Mouse (Mus musculus) T-helper 17 cell (primary cell): ENCODE measurements around the gene Tnfrsf4.

Source experiments
- in situ Hi-C, 2 experiments: fragments of 300-600 bp; cut with MboI, MseI; formaldehyde crosslinking; loops; 1 replicate in 1 of 2; 2 replicates in 1 of 2; pipeline ENCODE4 v1.15.1; 2025; ENCODE audit warnings: high pct_unique_total_duplicates in 2 of 2

Gene Tnfrsf4

DNA sequence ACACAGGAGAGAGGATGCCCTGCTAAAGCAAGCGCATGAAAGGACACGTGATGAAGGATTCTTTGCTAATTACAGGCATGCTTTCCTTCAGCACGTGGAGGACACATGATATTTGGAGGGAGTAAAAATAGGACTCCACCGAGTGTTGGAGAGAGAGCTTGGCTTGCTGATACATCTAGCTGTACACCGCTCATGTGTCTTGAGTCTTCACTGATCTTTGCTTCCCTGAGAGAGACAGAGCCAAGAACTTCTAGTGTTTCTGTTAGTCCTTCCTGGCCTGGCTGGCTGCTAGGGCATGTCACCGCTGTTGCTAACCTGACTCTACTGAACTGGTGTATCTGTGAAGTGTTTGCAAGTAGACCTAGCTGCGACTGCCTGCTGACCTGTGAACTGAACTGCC, 10.5 kb downstream of the Tnfrsf4 start:
- in situ Hi-C loops = loop anchor here in 1 of 2 experiments (25.0 kb wide), 1 partner anchor 812 kb away; the partner anchor contains the start of gene Ski

DNA sequence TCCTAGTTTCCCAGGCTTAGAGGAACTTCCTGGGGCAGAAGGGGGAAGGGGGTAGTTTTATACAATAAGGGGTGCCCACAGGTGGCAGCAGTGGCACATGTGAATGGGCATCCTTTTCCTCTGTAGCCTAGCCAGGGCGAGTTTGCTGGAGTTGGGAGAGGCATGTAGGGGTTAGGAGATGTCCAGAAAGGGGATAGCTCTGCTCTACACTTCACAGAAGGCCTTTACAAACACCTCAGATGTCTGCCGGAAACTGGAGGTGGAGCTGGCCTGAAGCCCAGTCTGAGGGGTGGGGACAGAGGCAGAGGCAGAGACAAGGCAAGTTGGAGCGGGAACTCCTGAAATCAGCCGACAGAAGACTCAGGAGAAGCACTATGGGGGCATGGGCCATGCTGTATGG, 12.4 kb downstream of the Tnfrsf4 start, which contains the start of gene Tnfrsf18:
Tnfrsf18 (plus strand) TSS at position 152 of the 400 bp plus-strand sequence.
- in situ Hi-C loops = no loop called here

DNA sequence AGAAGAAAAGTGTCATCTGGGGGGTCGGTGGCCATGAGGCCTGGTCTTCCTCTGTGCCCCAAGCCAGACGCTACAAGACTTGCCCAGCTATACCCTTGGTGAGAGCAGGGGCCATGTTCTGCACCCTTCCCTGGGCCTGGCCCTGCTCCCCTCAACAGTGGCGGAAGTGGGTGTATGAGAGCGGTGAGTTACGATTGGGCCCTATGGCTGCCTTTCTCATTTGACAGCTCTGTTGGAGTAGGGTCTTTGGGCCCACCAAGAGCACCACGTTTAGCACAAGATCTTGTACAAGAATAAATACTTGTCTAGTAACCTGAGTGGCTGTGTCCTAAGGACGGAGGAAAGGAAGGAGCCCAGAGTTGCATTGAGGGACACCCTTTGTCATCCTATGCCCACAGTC, 14.9 kb downstream of the Tnfrsf4 start:
- in situ Hi-C loops = no loop called here

- in situ Hi-C loops = loop anchor here (5.0 kb wide), 2 partner anchors 33 to 68 kb away; partner anchors contain the start of gene C1qtnf12 (in 2 of the 2)
These were observed 17.0 kb downstream of the Tnfrsf4 start for GRCm38 (mm10) chr4:156030651-156031118.

- in situ Hi-C loops = loop anchor here (5.0 kb wide), 2 partner anchors 34 to 69 kb away; partner anchors contain the start of gene C1qtnf12 (in 2 of the 2)
These were observed 17.6 kb downstream of the Tnfrsf4 start for GRCm38 (mm10) chr4:156031255-156031592.

GRCm38 (mm10) chr4:156031593-156032391, 18.1 kb downstream of the Tnfrsf4 start:
- in situ Hi-C loops = loop anchor here (5.0 kb wide), 2 partner anchors 34 to 69 kb away; partner anchors contain the start of gene C1qtnf12 (in 2 of the 2)

DNA sequence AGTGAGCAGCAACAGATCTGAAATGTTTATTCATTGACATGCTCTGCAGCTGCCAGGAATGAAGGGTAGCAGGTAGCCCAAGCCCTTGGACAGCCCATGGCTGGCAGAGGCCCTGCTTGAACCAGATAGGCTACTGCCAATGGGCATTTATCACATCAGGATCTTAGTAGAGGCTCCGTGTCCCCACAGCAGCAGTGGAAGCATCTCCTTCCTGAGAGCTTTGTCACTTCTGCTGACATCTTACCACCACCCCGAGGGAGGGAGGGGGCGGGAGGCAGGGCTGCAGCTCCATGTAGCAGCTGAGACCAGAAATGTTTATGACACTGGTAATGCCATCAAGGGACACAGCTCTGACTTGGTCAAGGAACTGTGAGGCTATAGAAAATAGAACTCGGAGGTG, 19.2 kb downstream of the Tnfrsf4 start:
- in situ Hi-C loops = loop anchor here (5.0 kb wide), 2 partner anchors 36 to 71 kb away; partner anchors contain the start of gene C1qtnf12 (in 2 of the 2)

DNA sequence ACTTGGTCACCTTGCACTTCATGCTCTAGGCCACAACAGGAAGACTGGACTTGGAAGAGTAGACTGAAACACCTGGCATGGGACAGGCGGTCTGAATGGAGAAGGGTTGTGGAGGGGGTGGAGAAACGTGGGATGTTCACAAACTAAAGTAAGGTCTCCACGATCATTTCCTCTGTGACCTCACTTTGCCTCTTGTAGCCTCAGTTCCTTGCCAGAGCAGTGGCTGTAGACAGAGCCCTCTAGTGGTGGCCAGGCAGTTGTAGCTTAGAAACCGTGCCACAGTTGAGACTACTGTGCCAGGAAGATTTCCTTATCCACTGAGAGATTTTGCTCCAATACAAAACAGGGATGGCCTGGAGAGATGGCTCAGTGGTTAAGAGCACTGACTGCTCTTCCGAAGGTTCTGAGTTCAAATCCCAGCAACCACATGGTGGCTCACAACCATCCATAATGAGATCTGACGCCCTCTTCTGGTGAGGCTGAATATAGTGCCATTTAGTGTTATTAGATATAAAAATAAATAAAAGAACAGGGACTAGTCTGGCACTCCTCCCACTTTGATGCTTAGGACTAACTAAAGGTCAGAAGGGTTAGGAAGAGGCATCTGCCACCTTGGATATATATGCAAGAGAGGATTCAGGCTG, 20.0 kb downstream of the Tnfrsf4 start:
- in situ Hi-C loops = loop anchor here (5.0 kb wide), 2 partner anchors 36 to 71 kb away; partner anchors contain the start of gene C1qtnf12 (in 2 of the 2)

GRCm38 (mm10) chr4:156034301-156034700, 20.7 kb downstream of the Tnfrsf4 start:
- in situ Hi-C loops = loop anchor here (5.0 kb wide), 2 partner anchors 37 to 72 kb away; partner anchors contain the start of gene C1qtnf12 (in 2 of the 2)

DNA sequence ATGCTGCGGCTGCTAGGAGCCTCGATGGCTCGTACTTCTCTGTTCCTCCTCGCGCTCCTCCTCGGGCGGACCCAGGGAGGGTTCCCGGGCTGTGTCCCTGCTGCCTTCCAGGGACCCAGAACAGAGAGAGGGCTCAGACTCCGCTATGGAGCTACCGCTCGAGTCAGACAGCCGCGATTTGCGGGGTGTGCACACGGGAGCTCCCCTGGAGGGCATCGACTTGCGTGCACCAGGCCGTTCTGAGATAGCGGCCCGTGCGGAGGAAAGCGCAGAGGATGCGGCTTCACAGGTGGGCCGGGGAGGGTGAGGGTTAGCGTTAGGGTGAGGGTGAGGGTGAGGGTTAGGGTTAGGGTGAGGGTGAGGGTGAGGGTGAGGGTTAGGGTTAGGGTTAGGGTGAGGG, 21.3 kb downstream of the Tnfrsf4 start:
- in situ Hi-C loops = loop anchor here (5.0 kb wide), 2 partner anchors 38 to 73 kb away; partner anchors contain the start of gene C1qtnf12 (in 2 of the 2)

GRCm38 (mm10) chr4:156044754-156045153, 31.1 kb downstream of the Tnfrsf4 start:
- in situ Hi-C loops = loop anchor here in 1 of 2 experiments (5.0 kb wide), 1 partner anchor 48 kb away; no protein-coding TSS in a partner anchor

DNA sequence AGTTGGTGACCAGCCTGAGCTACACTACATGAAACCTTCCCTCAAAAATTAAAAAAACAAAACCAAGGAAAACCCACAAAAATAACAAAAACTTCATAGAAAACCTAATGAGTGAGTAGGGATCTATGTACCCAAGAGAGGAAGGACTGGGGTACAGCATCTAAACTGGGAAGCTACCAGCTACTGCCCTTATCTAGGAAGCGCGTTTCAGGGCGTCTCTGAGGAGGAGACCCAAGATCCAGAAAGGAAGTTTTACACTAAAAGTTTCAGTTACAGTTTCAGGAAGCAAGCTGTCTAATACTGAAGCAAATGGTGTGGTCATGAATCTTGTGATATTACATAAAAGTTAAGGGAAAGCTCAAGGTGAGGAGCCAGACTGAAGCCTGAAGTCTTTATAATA, 36.1 kb downstream of the Tnfrsf4 start:
- in situ Hi-C loops = loop anchor here in 1 of 2 experiments (5.0 kb wide), 1 partner anchor 123 kb away; no protein-coding TSS in a partner anchor

DNA sequence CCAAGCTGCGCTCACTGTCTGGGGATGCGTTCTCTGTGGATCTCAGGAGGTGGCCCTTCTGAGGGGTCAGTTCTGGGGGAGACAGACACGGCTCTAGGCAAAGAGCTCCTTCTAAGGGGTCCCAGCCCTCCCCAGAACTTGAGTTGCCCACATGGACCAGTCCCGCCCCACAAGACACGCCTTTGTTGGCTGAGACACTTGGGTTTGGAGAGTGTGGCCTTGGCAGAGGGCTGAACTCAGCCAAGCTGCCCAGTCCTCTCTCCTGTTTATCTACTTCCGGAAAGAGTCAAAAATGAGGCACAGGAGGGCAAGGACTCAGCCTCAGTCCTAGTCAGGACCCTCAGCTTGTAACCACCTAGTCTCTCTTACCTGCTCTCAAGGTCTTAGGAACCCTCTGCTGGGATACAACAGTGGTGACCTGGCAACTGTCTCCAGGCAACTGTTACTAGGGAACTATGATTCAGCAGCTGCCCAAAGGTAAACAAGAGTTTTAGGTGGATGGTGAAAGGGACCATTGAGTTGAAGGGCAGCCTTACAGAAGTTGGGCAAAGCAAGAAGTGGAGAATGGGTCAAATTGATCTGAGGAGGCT, 36.8 kb downstream of the Tnfrsf4 start:
- in situ Hi-C loops = loop anchor here in 1 of 2 experiments (5.0 kb wide), 1 partner anchor 122 kb away; no protein-coding TSS in a partner anchor

GRCm38 (mm10) chr4:156053113-156053512, 39.5 kb downstream of the Tnfrsf4 start:
- in situ Hi-C loops = loop anchor here in 1 of 2 experiments (5.0 kb wide), 1 partner anchor 119 kb away; no protein-coding TSS in a partner anchor

DNA sequence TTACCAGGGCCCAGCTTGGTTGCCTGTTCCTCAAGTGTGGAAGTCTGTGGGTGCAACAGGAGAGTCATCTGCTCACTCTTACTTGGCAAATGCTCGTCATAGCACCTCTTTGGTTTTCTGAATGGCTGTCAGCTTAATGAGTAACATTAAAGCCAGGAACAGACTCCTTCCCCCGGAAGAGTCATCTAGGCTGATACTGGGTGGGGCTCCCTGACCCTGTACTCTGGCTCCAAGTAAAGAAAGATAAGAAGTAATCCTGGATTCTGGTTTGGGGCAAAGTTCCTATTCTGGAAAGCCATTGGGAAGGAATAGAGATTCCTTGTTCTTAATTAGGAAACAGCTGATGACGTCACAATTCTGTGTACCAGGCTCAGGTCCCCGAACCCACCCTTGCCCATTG, 40.5 kb downstream of the Tnfrsf4 start:
- in situ Hi-C loops = loop anchor here in 1 of 2 experiments (5.0 kb wide), 1 partner anchor 118 kb away; no protein-coding TSS in a partner anchor

- in situ Hi-C loops = loop anchor here in 1 of 2 experiments (5.0 kb wide), 1 partner anchor 118 kb away; no protein-coding TSS in a partner anchor
These were observed 41.0 kb downstream of the Tnfrsf4 start for GRCm38 (mm10) chr4:156054606-156055005.

DNA sequence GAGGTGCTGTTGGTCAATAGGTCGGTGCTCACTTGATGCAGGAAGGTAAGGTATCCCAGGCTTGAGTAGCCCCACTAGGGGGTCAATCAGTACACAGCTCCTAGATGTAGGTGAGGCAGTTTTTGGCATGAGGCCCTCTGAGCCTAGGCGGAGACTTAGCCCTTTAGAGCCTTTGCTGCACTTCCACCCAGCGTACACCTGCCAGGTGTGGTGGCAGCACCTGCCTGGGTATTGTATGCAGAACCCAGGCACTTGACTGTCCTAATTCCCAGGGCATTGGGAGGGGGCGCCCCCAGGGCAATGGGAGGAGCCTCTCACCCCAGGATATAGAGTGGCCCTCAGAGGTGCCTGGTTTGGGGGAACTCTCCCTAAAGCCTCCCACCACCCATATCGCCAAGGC, 41.5 kb downstream of the Tnfrsf4 start:
- in situ Hi-C loops = no loop called here

DNA sequence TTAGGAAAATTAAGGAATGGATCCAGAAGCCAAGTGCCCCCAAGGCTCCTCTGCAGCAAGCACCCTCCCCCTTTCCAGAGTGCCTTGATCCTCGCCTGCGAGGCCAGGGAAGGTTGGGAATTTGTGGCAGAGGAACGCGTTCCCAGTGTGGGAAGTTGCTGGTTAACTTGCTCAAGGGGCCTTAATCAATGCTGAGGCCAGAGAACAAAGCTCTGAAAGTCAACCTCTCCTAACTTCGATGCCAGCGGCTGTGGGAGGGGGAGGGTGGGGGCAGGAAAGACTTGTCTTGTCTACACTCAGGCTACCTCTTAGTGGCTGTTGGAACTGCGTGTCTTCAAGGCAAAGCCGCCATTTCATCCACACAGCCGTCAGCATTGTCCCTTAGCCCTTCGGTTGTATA, 44.1 kb downstream of the Tnfrsf4 start:
- in situ Hi-C loops = no loop called here

GRCm38 (mm10) chr4:156058826-156059225, 45.2 kb downstream of the Tnfrsf4 start:
- in situ Hi-C loops = no loop called here

DNA sequence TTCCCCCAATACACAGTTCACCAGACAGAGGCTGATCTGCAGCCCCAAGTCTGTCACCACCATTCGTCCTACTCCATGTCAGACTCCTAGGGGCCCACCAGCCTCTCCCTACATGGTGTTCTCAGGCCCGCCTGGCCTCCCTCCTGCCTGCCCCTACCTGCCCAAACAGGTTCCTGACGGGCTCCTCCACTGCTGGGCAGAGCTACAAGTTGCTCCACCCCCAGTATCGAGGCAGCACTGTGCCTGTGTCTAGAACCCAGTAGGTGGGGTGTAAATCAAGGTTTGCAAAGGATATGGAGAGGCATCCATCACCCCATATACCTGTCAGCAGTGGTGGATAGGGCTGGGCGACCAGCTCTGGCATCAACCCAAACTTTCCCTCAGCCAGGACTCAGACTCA, 45.6 kb downstream of the Tnfrsf4 start, which contains the start of gene Ttll10:
Ttll10 (minus strand) TSS at position 154 of the 400 bp plus-strand sequence.
- in situ Hi-C loops = no loop called here

GRCm38 (mm10) chr4:156059713-156060112, 46.1 kb downstream of the Tnfrsf4 start:
- in situ Hi-C loops = no loop called here
